Mouse (Mus musculus) thymus, postnatal 25 days (tissue): Measurements from ENCODE around the gene Gsta2.
A peak's percentile ranks its signal among the peaks of the same experiment; 100 is the strongest.
"Not testable (repeated sequence)": the region's sequence is repeated elsewhere in the genome, so short reads cannot be mapped to it uniquely, and the experiment has no call there.

Experiments used
- DNase-seq: peaks from one replicate; pipeline ENCODE4 v3.0.0; 2022

Gsta2 gene

DNA sequence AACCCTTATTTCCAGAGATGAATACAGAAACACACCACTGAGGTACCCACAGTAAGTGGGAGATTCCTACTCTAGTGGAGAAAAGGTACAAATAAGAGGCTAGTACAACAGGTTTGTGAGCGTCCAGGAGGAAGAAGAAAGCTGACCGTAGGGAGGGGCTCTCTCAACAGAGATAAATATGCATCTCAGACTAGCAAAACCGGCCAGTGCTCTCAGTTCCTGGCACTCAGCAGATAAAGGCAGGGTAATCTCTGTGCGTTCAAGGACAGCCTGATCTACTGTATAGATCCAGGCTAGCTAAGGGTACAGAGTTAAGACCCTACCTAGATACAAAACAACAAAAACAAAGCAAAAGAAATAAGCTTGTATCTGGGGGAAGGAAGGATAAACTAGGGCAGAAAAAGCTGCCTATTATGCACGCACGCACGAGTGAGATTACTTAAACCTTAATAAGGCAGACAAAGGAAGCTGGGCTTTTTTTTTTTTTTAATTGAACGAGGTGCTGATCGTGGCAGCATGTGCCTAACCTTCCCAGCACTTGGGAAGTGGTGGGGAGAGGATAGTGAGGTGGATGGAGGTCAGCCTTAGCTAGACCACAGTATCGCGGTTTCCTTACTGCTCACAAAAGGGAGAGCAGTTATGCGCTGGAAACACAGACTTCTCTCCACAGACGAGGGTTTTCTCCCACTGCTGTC is 10.4 kb upstream of the Gsta2 start:
- DNase-seq = no peak

- DNase-seq = no peak
Observed at GRCm38 (mm10) chr9:78364701-78365100, 9.1 kb upstream of the Gsta2 start.

DNA sequence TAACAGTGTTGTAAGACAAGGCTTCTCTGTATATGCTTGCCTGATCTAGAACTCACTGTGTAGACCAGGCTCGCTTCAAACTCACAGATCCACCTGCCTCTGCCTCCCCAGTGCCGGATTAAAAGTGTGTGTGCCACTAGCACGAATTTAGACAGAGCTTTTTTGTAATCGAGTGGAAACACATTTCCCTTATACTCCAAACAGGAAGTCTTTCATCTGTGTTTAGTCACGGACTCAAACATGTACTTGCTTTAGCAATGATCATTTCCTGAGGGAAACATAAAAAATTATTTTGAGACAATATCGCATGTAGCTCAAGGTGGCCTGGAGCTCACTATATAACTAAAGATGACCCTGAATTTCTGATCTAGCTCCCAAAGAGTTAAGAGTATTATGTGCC is 7.8 kb upstream of the Gsta2 start:
- DNase-seq = no peak

DNA sequence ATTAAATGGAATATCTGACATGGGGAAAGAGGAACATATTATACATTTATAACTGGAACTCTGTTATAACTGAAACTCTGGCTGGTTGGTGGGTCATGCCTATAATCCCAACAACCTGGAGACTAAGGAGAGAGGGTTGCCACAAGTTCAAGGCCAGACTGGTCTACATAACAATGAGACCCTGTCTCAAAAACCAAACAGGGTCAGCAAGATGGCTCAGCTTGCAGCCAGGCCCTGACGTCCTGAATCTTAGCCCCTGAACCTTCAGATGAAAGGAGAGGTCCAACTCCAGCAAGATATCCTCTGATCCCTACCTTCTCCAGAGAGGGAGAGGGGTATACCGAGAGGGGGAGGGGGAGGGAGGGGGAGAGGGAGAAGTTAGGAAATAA is 4.9 kb upstream of the Gsta2 start:
- DNase-seq = no peak

DNA sequence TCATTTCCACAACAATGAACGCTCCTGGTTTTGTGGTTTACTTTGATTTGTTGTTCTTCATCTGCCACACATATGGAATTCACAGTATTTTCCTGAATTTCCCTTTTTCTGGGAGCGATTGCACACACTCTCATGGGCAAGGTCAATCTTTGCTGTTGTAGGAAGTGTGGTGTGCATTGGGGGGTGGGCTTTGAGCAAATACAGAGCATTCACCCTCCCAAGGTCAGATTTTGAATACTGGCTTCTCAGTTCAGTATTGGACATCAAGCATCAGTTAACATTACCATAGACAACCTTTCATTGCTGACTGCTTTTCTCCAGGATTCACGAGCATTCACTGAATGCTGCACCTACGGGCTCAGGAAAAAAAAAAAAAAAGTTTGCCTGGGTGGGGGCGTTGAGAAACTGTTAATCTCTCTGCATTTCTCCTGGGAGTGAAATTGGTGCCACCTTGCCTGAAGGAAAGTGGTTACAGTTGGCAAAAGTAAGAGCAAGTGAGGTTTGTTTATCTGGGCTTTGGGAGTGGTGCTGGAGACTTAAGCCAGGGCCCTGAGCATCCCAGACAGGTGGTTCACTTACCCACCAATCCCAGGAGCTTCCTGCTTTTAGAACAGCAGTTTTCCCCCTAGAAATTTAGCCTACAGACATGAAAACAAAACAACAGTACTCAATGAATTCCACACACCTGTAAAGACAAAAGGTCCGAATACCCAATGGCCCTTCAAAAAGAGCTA is 4.3 kb upstream of the Gsta2 start:
- DNase-seq = no peak

DNA sequence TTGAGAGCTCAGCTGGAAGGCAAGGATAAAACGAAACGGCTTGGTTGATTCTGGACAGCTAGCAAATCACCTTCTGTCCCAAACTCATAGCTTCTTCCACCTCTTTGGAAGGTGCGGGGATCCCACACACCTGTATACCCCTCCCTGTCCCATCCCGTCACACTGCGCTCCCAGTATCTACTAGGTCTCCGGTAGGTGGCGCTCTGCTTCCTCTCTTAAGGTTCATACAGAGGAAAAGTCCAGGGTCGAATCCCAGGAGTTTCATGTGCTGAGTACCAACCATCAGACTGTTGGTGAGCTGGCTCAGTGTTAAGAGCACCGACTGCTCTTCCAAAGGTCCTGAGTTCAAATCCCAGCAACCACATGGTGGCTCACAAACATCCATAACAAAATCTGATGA is 2.5 kb upstream of the Gsta2 start:
- peak; percentile 58 for DNase-seq

DNA sequence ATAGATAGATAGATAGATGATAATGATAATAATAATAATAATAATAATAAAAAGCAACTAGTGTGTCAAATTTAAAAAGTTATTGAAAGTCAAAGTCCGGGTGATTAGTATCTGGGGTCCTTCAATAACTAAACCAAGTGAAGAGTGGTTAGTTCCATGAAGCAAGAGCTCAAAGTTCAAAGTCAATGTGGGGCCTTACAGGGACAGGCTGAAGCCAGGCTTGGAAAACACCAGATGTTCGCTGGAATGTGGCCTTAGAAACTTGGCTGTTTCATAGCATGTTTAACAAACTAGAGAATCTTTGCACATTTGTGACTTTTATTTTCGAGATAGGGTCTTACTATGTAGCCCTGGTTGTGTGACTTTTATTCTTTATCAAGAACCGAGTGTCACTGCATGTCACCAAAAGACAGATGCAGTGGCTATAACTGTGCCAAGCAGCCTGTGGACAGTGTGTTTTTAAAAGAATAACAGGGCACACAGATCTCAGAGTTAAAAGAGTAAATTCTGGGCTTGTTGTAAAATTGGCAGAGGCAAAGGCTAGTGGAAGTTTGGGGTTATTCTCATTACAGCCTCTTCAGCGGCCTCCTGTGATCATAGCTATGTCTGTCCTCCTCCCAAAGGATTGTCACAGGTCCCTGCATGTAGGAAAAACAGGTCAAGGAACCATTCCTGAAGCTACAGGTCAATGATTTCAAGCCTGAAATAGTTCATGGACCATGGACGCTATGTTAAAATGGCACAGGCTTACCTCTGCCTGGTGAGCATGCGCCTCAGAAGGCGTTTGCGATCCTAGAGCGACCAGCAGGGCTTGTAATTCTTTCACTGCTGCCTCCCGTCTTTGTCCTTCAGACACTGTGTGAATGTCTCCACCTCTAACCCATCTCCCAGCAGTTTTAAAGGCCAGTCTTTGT is 666 bp downstream of the Gsta2 start:
- DNase-seq = no peak

DNA sequence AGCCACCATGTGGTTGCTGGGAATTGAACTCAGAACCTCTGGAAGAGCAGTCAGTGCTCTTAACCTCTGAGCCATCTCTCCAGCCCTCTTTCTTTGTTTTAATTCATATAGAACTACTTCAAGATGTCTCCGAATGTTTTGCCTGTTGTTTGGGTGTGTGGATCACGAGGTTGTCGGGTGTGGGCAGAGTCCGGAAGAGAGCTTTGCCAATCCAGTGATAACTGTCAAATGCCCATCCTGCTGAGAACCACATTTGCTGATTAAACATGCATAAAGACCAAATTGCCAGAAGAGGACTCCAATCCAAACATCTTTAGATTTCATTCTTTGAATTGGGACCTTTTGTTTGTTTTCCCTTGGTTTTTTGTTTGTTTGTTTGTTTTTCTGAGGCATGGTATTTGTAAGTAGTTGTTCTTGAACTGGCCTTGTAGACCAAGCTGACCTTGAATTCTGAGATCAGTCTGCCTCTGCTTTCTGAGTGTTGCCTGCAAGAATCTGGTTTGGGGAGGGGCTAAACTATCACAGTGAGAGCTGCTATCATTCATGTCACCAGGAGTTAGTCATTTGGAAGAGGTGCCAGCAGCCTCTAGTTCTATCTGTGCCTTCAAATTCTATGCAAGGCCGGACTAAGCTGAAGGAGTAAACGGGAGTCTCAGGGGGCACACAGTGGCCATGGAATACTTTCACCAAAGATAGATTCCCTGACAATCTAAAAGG is 3.9 kb downstream of the Gsta2 start:
- DNase-seq = no peak

- DNase-seq = not testable (repeated sequence)
Observed at GRCm38 (mm10) chr9:78350007-78350406, 5.6 kb downstream of the Gsta2 start.

DNA sequence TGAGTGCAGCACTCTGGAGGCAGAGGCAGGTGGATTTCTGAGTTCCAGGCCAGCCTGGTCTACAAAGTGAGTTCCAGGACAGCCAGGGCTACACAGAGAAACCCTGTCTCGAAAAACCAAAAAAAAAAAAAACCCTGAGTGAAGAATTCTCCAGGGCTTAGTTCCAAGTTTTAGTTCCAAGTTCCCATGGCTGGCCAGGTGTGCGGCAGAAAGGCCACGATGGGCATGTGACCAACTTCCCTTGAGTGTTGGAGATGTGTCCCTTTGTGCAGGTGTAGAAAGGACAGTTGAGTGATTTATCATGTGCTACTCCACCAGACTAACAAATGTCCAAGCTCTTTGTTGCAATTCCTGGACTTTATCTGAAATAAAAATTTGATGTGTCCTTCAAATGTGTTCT is 6.4 kb downstream of the Gsta2 start:
- not testable (repeated sequence) for DNase-seq

GRCm38 (mm10) chr9:78348206-78349004 is 7.2 kb downstream of the Gsta2 start:
- not testable (repeated sequence) for DNase-seq

DNA sequence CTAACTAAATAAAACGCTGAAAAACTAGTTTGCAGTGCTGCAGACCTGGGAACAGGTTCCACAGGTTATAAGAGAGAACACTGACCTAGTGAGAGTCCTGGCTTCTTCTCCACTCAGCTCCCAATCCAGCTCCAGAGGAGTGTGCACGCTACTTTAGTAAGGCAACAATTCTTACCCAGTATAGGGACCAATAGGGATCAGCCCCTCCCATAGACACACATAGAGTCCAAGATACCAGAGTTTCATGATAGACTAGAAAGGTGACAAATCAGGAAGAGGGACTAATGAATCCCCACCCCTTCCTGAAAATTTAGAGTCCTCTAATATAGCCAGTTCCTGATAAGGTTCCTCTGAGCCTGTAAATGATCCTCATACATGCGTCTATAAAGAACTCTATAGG is 8.6 kb downstream of the Gsta2 start:
- no peak for DNase-seq

GRCm38 (mm10) chr9:78345235-78345634 is 10.4 kb downstream of the Gsta2 start:
- not testable (repeated sequence) for DNase-seq

GRCm38 (mm10) chr9:78343055-78343454 is 12.5 kb downstream of the Gsta2 start:
- not testable (repeated sequence) for DNase-seq

GRCm38 (mm10) chr9:78342494-78342893 is 13.1 kb downstream of the Gsta2 start:
- DNase-seq = not testable (repeated sequence)

DNA sequence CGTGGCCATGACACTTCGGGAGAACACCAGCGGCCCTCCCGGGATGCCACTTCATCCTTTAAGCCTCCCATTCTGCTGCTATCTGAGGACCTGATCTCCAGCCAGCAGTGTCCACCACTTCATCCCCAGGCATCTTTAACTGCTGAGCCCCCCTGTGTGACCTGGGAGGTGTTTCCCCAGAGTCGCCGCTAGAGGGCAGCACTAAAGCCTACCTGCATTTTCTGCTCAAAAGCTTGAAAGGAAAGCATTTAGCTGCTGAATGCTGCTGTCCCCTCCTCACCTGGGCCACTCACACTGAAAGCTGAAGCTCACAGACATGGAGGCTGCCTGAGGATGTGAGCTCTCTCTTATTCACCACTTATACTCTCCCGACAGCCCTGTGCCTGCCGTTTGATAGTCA is 15.3 kb downstream of the Gsta2 start:
- peak; percentile 42 for DNase-seq

DNA sequence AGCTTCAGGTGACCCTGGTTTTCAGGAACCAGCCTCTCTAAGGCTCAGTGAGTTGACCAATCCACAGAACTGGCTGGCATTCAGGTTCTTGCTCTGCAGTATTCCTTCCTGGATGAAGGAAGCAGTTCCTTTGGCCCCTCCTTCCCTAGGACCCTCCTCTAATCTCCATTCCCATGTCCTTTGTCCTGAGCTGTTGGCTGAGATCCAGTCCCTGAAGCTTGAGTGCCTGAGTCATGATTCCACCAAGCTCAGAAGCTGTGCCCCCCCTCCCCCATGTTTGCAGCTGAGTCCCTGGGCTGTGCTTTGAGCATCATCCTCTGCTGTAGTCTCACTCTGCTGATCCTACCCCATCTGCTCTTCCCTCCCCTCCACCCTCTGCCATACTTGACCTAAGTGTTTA is 18.5 kb downstream of the Gsta2 start:
- not testable (repeated sequence) for DNase-seq

- not testable (repeated sequence) for DNase-seq
Observed at GRCm38 (mm10) chr9:78327289-78327688, 28.3 kb downstream of the Gsta2 start, which contains the start of gene Omt2b. Omt2b (plus strand) TSS chr9:78327589.

DNA sequence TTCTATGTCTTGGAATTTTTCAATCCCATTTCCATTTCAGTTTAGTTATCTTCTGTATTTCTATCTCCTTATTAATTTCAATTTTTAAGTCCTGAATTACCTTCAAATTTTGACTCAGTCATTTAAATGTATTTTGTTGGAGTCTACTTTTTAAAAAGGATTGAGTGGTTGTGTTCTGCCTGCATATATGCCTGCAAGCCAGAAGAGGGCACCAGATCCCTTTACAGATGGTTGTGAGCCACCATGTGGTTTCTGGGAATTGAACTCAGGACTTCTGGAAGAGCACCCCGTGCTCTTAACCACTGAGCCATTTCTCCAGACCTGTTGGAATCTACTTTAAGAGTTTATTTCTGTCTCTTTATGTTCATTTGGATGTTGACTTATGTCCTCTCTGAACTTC is 36.1 kb downstream of the Gsta2 start:
- no peak for DNase-seq

DNA sequence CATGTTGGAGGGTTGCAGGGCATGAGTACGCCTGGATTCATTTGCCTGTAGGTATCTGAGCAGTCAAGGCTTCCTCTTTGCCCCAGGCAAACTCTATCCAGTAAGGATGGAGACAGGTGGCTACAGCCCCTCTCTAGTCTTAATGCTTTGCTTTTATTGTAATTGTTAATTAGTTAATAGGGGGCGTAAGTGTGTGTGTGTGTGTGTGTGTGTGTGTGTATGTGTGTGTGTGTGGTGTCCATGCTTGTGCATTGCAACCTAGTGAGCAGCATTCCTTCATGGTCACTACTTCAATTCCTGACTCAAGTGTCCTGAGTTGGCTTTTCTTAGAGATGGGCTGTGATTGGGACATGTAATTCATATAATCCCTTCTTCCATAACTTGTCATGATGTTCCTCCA is 40.9 kb downstream of the Gsta2 start, which contains the start of gene Omt2a:
Gene Omt2a, minus strand, starts transcription at position 101 of the 400 bp plus-strand sequence.
- DNase-seq = no peak

- not testable (repeated sequence) for DNase-seq
Observed at GRCm38 (mm10) chr9:78308122-78308521, 47.5 kb downstream of the Gsta2 start.

GRCm38 (mm10) chr9:78299143-78299542 is 56.4 kb downstream of the Gsta2 start:
- DNase-seq = not testable (repeated sequence)
